Mouse (Mus musculus) neural tube, embryonic 13.5 days (tissue): Measurements from ENCODE around the gene Ddx3x. TPM values are rescaled to one million over a fixed set of nuclear protein-coding genes. Genes with fewer than 3 reads are reported as not detected.

Source experiments
- ATAC-seq: fragments of 200-750 bp; cut with Nextera tagmentation; 2 replicates; pipeline ENCODE4 v1.8.0; 2017; ENCODE audit warnings: low read depth, mild to moderate bottlenecking, moderate TSS enrichment, moderate library complexity
- H3K27ac ChIP-seq: fragments of 300-500 bp; sonication (generic); replicated peaks from 2 replicates; pipeline ENCODE4 v1.5.1; 2015; ENCODE audit warnings: moderate library complexity, mild to moderate bottlenecking, inconsistent platforms
- H3K27me3 ChIP-seq: fragments of 300-500 bp; sonication (generic); 2 replicates; pipeline ENCODE4 v1.6.1; 2015; ENCODE audit warnings: mild to moderate bottlenecking, inconsistent platforms
- H3K36me3 ChIP-seq: fragments of 300-500 bp; sonication (generic); 2 replicates; pipeline ENCODE4 v1.6.1; 2015; ENCODE audit warnings: mild to moderate bottlenecking, inconsistent platforms
- H3K4me1 ChIP-seq: fragments of 300-500 bp; sonication (generic); replicated peaks from 2 replicates; pipeline ENCODE4 v1.6.1; 2015; ENCODE audit warnings: inconsistent platforms
- H3K4me2 ChIP-seq: fragments of 300-500 bp; sonication (generic); 2 replicates; pipeline ENCODE4 v1.6.1; 2015; ENCODE audit warnings: inconsistent platforms, mild to moderate bottlenecking, moderate library complexity
- H3K4me3 ChIP-seq: fragments of 300-500 bp; sonication (generic); 2 replicates; pipeline ENCODE4 v1.5.1; 2015; ENCODE audit warnings: mild to moderate bottlenecking, inconsistent platforms
- H3K9ac ChIP-seq: fragments of 300-500 bp; sonication (generic); 2 replicates; pipeline ENCODE4 v1.6.1; 2015; ENCODE audit warnings: moderate library complexity, mild to moderate bottlenecking, inconsistent platforms
- H3K9me3 ChIP-seq: fragments of 300-500 bp; sonication (generic); 2 replicates; pipeline ENCODE4 v1.6.1; 2016; ENCODE audit warnings: inconsistent platforms
- WGBS: fragments of 180-500 bp; shearing (Covaris S2); methylation state at CpG from one replicate; pipeline ENCODE4 v1.1.7; 2015; 5-methylcytosine and 5-hydroxymethylcytosine counted together
- polyA plus RNA-seq: library from polyadenylated mRNA; unstranded; fragments of >200 nt; fragmentation: Nextera tagmentation; extraction: Ambion mirVana; gene quantifications from 2 replicates; pipeline ENCODE4 v1.2.1, GENCODE M21; 2015

Ddx3x gene
- polyA plus RNA-seq, 1 experiment from 2014 or later, result 107 TPM

DNA sequence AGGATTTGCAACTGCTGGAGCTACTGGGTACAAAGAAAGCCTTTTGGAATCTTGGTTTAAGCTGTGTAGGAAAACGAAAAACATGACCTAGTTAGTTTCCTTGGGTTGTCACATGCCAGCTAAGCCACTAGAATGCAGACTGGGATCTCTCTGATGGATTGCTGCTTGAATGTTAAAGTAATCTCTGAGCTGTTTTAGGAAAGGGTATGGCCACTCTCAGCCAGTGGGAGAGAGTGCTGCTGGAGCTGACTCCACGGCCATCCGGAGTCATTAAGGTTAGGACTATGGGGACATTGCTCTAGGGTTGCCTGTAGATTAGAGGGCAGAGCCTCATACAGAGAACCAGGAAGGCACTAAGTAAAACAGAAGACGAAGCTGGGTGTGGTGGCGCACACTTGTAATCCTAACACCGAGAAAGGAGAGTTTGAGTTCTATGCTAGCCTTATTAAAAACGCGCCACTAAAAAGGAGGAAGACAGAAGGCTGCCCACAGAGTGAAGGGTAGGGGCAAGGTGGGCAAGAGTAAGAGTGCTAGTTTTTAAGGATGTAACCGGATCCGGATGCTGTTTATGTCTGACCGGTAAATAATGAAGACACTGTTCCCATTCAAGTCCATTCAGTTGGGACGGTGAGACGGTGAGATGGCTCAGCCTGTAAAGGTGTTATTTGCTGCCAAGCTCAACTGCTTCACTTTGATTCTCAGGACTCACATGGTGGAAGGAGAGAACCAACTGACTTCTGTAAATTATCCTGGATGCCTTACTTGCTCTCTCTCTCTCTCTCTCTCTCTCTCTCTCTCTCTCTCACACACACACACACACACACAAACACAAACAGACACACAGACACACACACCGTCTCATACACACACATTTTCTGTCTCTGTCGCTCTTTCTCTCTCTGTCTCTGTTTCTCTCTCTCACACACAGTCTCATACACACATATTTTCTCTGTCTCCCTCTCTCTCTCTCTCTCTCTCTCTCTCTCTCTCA is 37.3 kb upstream of the Ddx3x start:
- no peaks in the 10 kb centered on the region for H3K9me3 ChIP-seq
- 21% methylated on average over 15 of the region's 15 CpGs for WGBS
- peak overlapping the region; percentile 63 for H3K4me2 ChIP-seq
- H3K36me3 ChIP-seq, result no peaks in the 10 kb centered on the region
- peaks cover 22% of the 10 kb centered on the region for H3K4me1 ChIP-seq
- peaks cover 25% of the 10 kb centered on the region; the same call in 1 of the 2 replicates for H3K27me3 ChIP-seq
- peak overlapping the region; percentile 77 for H3K9ac ChIP-seq
- peak; percentile 71 for ATAC-seq
- H3K27ac ChIP-seq, result peak overlapping the region; percentile 99
- H3K4me3 ChIP-seq, result peak overlapping the region; percentile 30

- no peak overlapping the region for H3K4me3 ChIP-seq
- ATAC-seq, result no peak
- H3K4me2 ChIP-seq, result peak overlapping the region; percentile 63
- H3K27me3 ChIP-seq, result peaks cover 16% of the 10 kb centered on the region; the same call in 1 of the 2 replicates
- peaks cover 22% of the 10 kb centered on the region for H3K4me1 ChIP-seq
- H3K9me3 ChIP-seq, result no peaks in the 10 kb centered on the region
- H3K36me3 ChIP-seq, result no peaks in the 10 kb centered on the region
- no peak overlapping the region for H3K9ac ChIP-seq
- peak overlapping the region; percentile 99 for H3K27ac ChIP-seq
Observed at GRCm38 (mm10) chrX:13244588-13244987, 36.2 kb upstream of the Ddx3x start.

GRCm38 (mm10) chrX:13245027-13245426 is 35.7 kb upstream of the Ddx3x start:
- no peaks in the 10 kb centered on the region for H3K36me3 ChIP-seq
- no peak for ATAC-seq
- WGBS, result 62% methylated on average over 3 of the region's 3 CpGs
- H3K27me3 ChIP-seq, result peaks cover 16% of the 10 kb centered on the region; the same call in 1 of the 2 replicates
- H3K27ac ChIP-seq, result peak overlapping the region; percentile 99
- no peaks in the 10 kb centered on the region for H3K9me3 ChIP-seq
- H3K4me2 ChIP-seq, result no peak overlapping the region
- peaks cover 22% of the 10 kb centered on the region for H3K4me1 ChIP-seq
- H3K4me3 ChIP-seq, result no peak overlapping the region
- no peak overlapping the region for H3K9ac ChIP-seq

GRCm38 (mm10) chrX:13251683-13252082 is 29.1 kb upstream of the Ddx3x start:
- H3K27ac ChIP-seq, result no peak overlapping the region
- H3K4me3 ChIP-seq, result no peak overlapping the region
- peaks cover 4% of the 10 kb centered on the region; the same call in 1 of the 2 replicates for H3K27me3 ChIP-seq
- ATAC-seq, result no peak
- H3K9ac ChIP-seq, result no peak overlapping the region
- H3K4me2 ChIP-seq, result no peak overlapping the region
- H3K4me1 ChIP-seq, result no peaks in the 10 kb centered on the region
- 86% methylated on average over 4 of the region's 4 CpGs for WGBS
- no peaks in the 10 kb centered on the region for H3K9me3 ChIP-seq
- H3K36me3 ChIP-seq, result no peaks in the 10 kb centered on the region

GRCm38 (mm10) chrX:13254273-13254672 is 26.5 kb upstream of the Ddx3x start:
- WGBS, result 88% methylated on average over 3 of the region's 3 CpGs

GRCm38 (mm10) chrX:13263356-13263755 is 17.4 kb upstream of the Ddx3x start:
- 77% methylated on average over 3 of the region's 3 CpGs for WGBS

More at GRCm38 (mm10) chrX:13254273-13254672, 26.5 kb upstream of the Ddx3x start:
- H3K4me3 ChIP-seq, result no peak overlapping the region
- no peaks in the 10 kb centered on the region for H3K4me1 ChIP-seq
- no peak overlapping the region for H3K9ac ChIP-seq
- no peak overlapping the region for H3K4me2 ChIP-seq
- H3K9me3 ChIP-seq, result no peaks in the 10 kb centered on the region
- peaks cover 4% of the 10 kb centered on the region; the same call in 1 of the 2 replicates for H3K27me3 ChIP-seq
- H3K27ac ChIP-seq, result no peak overlapping the region
- no peak for ATAC-seq
- no peaks in the 10 kb centered on the region for H3K36me3 ChIP-seq

GRCm38 (mm10) chrX:13275519-13276137 is 5.1 kb upstream of the Ddx3x start:
- Histone ChIP-seq H3K9me3 (no peaks in the 10 kb centered on the region), H3K4me1 (peaks cover 10% of the 10 kb centered on the region), H3K27ac (no peak overlapping the region), H3K36me3 (no peaks in the 10 kb centered on the region), H3K27me3 (peaks cover 23% of the 10 kb centered on the region), H3K4me2 (no peak overlapping the region), H3K9ac (no peak overlapping the region), H3K4me3 (no peak overlapping the region)
- no peak for ATAC-seq
- WGBS, result 70% methylated on average over 6 of the region's 6 CpGs

More at GRCm38 (mm10) chrX:13263356-13263755, 17.4 kb upstream of the Ddx3x start:
- H3K4me2 ChIP-seq, result no peak overlapping the region
- H3K9me3 ChIP-seq, result no peaks in the 10 kb centered on the region
- H3K27ac ChIP-seq, result no peak overlapping the region
- no peak overlapping the region for H3K9ac ChIP-seq
- H3K36me3 ChIP-seq, result no peaks in the 10 kb centered on the region
- no peaks in the 10 kb centered on the region for H3K27me3 ChIP-seq
- H3K4me3 ChIP-seq, result no peak overlapping the region
- no peaks in the 10 kb centered on the region for H3K4me1 ChIP-seq
- no peak for ATAC-seq

- Histone ChIP-seq H3K4me3 (no peak overlapping the region), H3K36me3 (no peaks in the 10 kb centered on the region), H3K4me1 (peaks cover 17% of the 10 kb centered on the region), H3K9me3 (no peaks in the 10 kb centered on the region), H3K27me3 (peaks cover 11% of the 10 kb centered on the region), H3K9ac (no peak overlapping the region), H3K27ac (peak overlapping the region; percentile 99), H3K4me2 (peak overlapping the region; percentile 81; the same call in 1 of the 2 replicates)
- no peak for ATAC-seq
- WGBS, result 70% methylated on average over 17 of the region's 17 CpGs
Observed at GRCm38 (mm10) chrX:13278996-13279395, 1.8 kb upstream of the Ddx3x start.

GRCm38 (mm10) chrX:13280037-13280408 is 747 bp upstream of the Ddx3x start:
- Histone ChIP-seq H3K9ac (peak overlapping the region; percentile 99), H3K4me1 (peaks cover 27% of the 10 kb centered on the region)
- WGBS, result 2% methylated on average over 14 of the region's 14 CpGs

GRCm38 (mm10) chrX:13281329-13282088 is 739 bp downstream of the Ddx3x start:
- H3K9ac ChIP-seq, result peak overlapping the region; percentile 99
- no peaks in the 10 kb centered on the region for H3K27me3 ChIP-seq
- H3K27ac ChIP-seq, result peak overlapping the region; percentile 99
- H3K4me3 ChIP-seq, result peak overlapping the region; percentile 84
- H3K4me2 ChIP-seq, result peak overlapping the region; percentile 81
- ATAC-seq, result peak; percentile 84
- H3K36me3 ChIP-seq, result peaks cover 19% of the 10 kb centered on the region
- H3K9me3 ChIP-seq, result no peaks in the 10 kb centered on the region
- H3K4me1 ChIP-seq, result peaks cover 38% of the 10 kb centered on the region
- WGBS, result under 1% methylated on average over 64 of the region's 89 CpGs

More at GRCm38 (mm10) chrX:13280037-13280408, 747 bp upstream of the Ddx3x start:
- Histone ChIP-seq H3K36me3 (peaks cover 7% of the 10 kb centered on the region), H3K27me3 (0 out of 2 replicates have a peak, but pooled peaks cover 6% of the 10 kb centered on the region), H3K4me3 (peak overlapping the region; percentile 84), H3K4me2 (peak overlapping the region; percentile 81), H3K9me3 (no peaks in the 10 kb centered on the region), H3K27ac (peak overlapping the region; percentile 99)
- ATAC-seq, result peak; percentile 48; the same call in 1 of the 2 replicates

DNA sequence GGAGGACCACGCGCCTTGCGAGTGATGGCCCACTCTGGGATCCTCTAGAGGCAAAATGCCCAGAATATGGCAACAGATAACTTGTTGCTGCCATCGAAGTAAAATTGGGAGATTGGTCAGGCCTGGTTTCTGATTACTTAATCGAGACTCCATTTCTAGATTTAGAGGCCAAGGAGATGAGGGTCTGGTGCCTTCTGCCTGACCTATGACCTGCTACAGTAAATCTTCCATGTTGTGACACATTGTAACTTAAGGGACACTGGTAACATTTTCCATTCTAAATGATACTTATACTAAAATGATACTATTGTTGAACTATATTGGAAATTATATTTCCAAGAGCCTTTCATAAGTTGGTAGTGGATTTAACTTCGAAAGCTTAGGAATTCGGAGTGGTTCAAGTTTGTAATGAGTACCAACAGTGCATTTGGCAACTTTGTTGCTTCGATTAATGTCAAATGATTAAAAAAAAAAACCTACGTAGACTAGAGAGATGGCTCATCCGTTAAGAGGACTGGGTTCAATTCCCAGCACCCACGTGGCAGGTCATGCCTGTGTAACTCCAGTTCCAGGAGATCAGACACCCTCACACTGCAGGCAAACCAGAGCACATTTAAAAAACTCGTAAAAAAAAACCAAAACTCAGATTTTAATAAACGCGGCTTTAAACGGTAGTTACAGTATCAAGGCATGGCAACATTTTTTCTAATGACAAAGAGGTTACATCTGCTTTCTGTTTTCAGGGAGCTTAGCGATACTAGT is 1.5 kb downstream of the Ddx3x start:
- H3K4me2 ChIP-seq, result peak overlapping the region; percentile 81
- no peaks in the 10 kb centered on the region for H3K9me3 ChIP-seq
- peak overlapping the region; percentile 99 for H3K27ac ChIP-seq
- H3K4me1 ChIP-seq, result peaks cover 38% of the 10 kb centered on the region
- no peak for ATAC-seq
- no peaks in the 10 kb centered on the region for H3K27me3 ChIP-seq
- peak overlapping the region; percentile 84 for H3K4me3 ChIP-seq
- peak overlapping the region; percentile 99 for H3K9ac ChIP-seq
- peaks cover 22% of the 10 kb centered on the region for H3K36me3 ChIP-seq
- WGBS, result 9% methylated on average over 16 of the region's 16 CpGs
